Mouse (Mus musculus) kidney, postnatal 36 days (tissue): ENCODE measurements around the gene 1810013L24Rik.
A peak's percentile ranks its signal among the peaks of the same experiment; 100 is the strongest.
"Not testable (repeated sequence)": the region's sequence is repeated elsewhere in the genome, so short reads cannot be mapped to it uniquely, and the experiment has no call there.

ENCODE experiments used
- DNase-seq, 2 experiments: peaks; one replicate each; pipeline ENCODE4 v3.0.0; 2021 to 2022; ENCODE audit warnings: mixed read lengths in 2 of 2

1810013L24Rik gene

DNA sequence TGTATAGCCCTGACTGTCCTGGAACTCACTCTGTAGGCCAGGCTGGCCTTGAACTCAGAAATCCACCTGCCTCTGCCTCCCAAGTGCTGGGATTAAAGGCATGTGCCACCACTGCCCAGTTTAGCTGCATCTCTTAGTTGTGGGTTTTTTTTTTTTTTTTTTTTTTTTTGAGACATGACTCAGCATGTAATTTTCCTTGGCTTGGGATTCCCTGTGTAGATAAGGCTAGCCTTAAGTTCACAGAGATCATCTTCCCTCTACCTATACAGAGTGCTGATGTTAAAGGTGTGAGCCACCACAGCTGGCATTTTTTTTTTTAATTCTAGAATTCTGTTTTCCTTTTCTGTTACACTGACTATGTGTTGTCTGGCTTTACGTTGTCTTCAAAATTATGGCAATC, 7.7 kb downstream of the 1810013L24Rik start:
- DNase-seq: no peak

DNA sequence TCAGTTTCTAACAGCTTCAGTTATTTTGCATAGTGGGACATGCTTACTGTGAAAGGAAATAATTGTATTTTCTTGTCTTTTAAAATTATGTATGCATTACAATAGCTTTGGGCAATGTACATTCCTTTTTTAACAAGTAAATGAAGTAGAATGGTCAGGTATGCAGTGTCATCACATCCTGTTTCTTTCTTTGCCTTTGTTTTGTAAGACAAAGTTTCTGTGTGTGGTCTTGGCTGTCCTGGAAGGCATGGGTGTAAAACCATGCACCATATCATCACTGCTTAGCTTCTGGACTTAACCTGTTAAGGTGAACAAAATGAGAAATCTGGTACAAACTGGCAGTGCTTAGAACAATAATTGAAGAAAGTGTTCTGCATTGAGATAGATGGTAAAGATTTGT, 9.0 kb downstream of the 1810013L24Rik start:
- DNase-seq: no peak

DNA sequence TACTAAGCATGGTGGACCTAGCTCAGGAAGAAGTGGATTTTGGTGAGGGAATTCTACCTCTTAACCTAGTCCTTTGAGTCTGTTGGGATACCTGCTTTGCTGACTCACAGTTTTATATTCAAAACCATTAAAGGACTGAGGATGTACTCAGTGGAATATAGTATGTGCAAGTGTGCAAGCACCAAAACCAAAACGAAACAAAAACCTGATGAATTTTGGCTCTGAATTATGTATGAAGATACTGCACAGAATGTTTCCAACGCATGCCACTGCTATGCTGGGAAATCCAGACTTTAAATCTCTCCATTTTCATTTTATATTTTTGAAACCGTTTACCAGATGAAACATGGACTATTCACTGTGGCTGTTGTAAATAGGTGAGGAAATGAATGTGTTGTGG, 10.7 kb downstream of the 1810013L24Rik start:
- no peak for DNase-seq

GRCm38 (mm10) chr16:8842962-8843361, 13.1 kb downstream of the 1810013L24Rik start:
- no peak for DNase-seq

- peak; percentile 40 to 67 for DNase-seq
Observed at GRCm38 (mm10) chr16:8843580-8844175, 13.8 kb downstream of the 1810013L24Rik start.

DNA sequence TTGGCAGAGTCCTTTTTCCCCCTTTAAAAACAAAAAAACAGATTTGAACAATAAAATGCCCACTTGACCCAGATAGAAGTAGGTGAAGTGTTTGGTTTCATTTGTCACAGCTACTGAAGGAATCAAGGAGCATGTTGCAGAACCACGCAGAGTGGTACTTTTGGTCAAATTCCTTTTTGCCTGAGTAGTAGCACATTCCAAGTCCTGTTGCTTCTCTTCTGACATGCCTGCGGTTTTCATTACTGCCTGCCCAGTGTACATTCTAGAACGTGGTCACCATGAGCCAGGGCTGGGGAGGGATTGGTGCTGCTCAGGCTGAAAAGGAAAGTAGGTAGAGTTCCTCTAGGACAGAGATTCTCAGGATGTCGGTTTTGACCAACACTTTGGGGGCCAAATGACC, 16.1 kb downstream of the 1810013L24Rik start:
- DNase-seq: no peak

- DNase-seq: no peak
Observed at GRCm38 (mm10) chr16:8848309-8849068, 18.6 kb downstream of the 1810013L24Rik start.

- peak in 1 of 2 experiments; percentile 49 for DNase-seq
Observed at GRCm38 (mm10) chr16:8849929-8850328, 20.0 kb downstream of the 1810013L24Rik start.

DNA sequence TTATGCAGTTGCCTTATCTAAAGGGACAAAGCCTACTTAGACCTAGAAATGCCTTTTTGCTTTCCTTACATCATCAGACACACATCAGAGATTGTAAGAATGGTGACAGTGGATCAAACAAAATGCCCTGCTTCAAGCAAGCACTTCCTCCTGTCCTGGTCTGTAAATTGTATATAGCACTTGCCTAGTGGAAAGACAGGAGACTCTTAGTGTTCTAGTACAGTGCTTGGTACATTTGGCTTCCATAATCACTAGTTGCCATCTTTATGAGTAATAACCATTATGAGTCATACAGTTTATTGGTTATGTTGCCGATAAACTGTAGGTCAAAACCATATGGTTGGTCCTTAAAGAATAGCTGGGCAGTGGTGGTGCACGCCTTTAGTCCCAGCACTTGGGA, 25.2 kb downstream of the 1810013L24Rik start:
- no peak for DNase-seq

DNA sequence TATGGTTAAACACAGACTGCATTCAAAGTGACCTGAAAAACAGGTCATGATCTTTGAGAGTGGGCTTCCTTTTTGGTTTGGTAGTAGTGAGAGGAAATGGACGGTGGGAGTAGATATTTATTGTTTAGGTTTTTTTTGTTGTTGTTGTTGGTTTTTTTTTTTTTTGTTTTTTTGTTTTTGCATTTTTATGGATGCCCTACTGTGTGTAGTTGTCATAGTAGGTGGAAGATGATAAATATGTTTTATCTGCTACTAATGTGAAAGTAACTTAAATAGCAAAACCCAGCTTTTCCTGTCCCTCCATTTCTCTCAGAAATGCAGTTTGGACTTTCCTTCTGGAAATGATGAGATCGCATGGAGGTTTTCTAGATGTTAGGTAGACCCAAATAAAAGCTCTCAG, 26.9 kb downstream of the 1810013L24Rik start:
- no peak for DNase-seq

DNA sequence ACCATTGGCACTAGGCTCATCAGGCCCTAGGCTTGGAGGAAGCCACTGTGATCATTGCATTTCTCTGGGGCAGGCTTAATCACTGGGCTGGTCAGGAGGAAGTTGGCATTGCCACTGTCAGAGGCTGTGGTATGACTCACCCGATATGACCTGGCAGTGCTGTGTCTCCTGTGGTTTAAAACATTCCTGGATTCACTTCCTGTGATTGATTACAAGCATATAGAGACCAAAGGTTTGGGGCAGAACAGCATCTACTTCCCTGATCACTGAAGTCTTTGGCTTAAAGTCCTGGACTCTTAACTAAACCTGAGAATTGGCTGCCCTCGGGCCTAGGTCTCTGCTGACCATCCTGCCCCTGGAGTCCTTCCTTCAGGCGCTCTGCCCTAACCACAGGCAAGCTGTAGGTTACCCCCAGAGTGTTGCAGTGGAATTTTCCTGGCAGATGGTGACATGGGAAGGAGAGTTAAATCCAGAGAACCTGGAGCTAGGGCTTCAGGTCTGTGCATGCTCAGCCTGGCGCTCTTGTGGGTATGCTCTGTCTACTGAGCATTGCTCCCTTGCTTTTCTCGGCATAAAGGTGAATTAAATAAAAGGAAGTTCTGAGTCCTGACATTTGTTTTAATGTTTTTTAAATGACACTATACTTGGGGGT, 32.6 kb downstream of the 1810013L24Rik start:
- DNase-seq: no peak

GRCm38 (mm10) chr16:8864223-8864631, 34.3 kb downstream of the 1810013L24Rik start:
- peak; percentile 18 to 39 for DNase-seq

DNA sequence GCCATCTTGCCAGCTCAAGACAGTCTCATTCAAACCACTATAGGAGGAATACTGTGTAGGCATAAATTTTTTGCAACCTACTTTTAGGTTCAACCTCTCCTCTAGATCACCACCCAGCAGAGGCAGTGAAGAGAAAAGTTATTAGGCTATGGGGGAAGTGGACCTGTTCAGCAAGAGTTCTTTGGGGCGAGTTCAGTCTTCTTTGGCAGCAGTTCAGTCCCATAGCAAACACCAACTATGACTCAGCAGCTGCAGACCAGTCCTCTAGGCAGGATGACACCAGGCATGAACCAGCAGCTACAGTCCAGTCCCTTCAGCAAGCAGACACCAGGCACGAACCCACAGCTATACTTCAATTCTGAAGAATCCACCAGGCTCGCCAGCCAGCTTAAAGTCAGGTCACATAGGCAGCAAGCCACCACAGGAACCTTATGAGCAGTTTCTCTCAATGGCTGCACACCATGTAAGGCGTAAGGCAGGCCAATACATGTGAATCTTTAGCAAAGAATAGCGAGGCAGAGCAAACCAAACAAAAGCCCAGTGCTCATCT, 37.6 kb downstream of the 1810013L24Rik start:
- no peak for DNase-seq

DNA sequence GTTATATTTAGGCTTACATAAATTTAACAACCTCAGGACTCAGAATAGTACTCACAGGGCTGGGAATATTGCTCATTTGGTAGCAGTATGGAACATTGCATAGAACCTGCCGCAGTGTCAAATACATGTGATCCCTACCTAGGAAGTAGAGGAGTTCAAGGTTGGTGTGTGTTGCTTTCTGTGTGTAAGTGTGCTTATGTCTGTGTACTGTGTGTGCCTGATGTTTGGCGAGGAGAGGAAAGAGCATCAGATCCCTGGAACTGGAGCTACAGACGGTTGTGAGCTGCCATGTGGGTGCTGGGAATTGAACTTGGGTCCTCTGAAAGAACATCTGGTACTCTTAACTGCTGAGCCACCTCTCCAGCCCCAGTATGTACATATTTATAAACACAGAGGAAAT, 38.6 kb downstream of the 1810013L24Rik start:
- no peak for DNase-seq

- DNase-seq: peak; percentile 79 to 85
Observed at GRCm38 (mm10) chr16:8869715-8870114, 39.8 kb downstream of the 1810013L24Rik start.

DNA sequence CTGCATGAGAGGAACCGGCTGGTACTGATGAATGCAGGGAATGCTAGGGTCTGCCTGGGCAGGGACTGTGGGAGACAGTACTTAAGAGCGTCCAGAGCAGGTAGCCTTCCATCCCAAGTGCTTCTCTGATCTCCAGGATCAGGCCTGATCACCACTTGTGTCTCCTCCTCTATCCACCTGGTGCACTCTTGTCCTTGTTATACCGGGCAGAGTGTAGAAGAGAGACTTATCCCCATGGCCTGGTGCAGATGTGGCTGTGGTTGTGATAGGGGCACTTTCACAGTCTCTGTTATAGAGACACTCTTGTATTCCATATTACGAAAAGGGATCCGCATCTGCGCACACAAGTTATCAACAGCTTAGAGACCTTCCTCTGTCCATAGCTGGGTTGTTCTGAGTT, 41.5 kb downstream of the 1810013L24Rik start:
- DNase-seq: no peak

DNA sequence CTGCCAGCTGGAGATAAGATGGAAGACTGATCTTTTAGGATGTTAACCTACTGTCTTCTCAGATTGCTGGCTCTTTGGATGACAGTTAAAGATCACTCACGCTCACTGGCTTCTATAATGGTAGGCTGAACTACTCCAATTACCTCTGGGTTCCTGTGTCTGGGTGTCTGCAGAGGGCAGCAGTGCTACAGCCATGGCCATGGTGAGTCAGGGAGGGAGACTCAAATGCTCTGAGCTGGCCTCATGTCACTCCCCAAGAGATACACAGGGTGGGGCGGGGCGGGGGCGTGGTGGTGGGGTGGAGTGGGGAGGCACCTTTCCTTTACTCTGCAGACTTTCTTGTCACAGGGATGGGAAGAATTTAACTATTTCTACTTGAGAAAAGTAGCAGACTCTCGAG, 42.1 kb downstream of the 1810013L24Rik start:
- DNase-seq: no peak

- DNase-seq: no peak
Observed at GRCm38 (mm10) chr16:8872486-8872885, 42.6 kb downstream of the 1810013L24Rik start.

DNA sequence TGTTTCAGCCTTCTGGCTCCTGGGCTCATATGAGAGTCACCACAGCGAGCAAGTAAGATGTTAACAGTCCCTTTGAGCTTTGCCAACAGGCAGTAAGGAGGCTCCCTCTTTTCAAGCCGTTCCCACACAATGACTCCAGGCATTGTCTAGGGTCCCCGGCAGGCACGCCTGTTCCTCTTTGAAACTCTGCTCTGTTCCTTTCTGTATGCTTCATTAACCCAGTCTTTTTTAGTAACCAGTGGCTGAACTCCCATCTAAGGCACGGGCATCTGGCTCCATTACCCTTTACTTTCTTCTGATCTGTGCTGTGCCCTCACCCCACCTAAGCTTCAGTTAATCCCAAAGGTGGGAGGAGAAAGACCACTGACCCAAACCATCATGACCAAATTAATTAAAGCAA, 50.2 kb downstream of the 1810013L24Rik start:
- DNase-seq: no peak

DNA sequence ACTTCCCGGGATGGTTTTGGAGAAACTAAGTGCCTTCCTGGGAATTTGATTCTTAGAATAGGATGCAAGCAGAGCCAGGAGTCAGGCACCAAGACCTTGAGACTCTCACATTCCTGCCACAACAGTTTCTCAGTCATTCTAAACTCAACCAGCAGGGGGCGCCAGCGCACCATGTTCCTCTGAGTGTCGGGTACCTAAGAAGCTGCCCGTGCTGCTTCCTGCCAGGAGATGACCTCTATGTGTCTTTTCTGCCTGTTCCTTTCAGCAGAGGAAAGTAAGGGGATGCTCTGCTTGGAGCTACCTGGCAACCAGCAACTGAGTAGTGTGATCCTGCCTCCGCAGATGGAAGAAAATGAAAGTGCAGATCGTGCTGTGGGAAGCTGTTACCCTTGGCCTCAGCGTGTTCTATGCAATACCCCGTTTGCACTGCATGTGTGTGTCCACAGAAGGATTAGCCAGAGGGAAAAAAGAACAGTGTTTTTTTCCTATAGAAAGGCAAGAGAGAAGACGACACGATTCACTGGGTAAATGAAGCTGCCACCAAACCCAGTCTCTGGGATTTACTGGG, 53.9 kb downstream of the 1810013L24Rik start:
- peak; percentile 71 to 91 for DNase-seq

DNA sequence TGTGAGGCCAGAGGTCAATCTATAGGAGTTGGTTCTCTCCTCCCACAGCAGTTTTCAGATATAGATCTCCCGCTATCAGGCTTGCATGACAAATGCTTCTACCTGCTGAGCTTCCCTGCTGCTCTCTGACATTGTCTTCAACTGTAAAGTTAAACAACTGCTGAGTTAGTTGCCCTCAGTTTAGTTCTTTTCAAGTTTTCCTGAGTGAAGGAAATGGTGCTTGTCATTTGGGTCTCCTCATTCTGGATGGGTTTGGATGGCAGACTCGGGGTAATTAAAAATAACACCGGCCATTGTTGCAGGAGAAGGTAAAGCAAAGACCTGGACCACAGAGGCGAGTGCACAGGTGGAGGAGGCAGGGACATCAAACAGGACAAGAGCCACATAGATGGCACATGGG, 64.3 kb downstream of the 1810013L24Rik start:
- DNase-seq: not testable (repeated sequence)

DNA sequence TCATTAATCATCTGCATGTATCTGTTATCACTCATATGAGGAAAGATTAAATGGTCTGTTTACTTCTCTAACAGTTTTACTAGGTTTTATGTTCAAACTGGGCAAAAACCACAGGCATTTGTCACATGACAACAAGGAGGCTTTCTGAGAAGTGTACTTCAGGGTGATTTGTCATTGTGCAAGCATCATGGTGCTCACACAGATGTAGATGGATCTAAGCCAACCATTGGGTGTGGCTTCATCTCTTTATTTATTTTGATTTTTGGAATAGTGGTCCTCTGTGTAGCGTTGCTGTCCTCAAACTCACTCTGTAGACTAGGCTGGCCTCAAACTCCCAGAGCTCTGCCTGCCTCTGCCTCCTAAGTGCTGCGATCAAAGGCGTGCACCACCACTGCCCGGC, 65.4 kb downstream of the 1810013L24Rik start:
- no peak for DNase-seq

- DNase-seq: not testable (repeated sequence)
Observed at GRCm38 (mm10) chr16:8906115-8906514, 76.2 kb downstream of the 1810013L24Rik start.
